Mouse (Mus musculus): ENCODE results near the gene AI413582.

DNA sequence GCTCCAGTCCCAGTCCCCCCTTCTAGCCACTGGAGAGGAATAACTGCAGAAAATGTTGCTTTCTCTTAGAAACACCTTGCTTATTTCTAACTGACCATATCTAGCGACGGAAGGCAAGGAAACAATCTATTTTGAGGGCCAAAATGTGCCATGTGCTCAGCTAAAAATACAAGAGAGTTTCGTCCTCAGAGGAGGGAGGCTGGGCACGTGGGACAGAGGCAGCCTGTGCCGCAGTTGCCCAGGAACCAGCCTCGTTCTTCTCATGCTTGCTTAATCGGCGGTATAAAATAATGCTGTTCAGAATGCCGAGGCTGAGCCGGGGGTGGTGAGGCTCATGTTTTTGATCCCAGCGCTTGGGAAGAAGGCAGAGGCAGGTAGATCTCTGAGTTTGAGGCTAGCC is 21.0 kb downstream of the AI413582 start:
- TF ChIP-seq CTCF (IDR thresholded peaks at IDR 0.05; ENCODE audit: low read depth, low read length) (no peak), POLR2A (IDR thresholded peaks at IDR 0.05; ENCODE audit: extremely low read depth, insufficient read depth, low read length) (no peak)

Data from liver, adult 2 months (tissue).